Mouse (Mus musculus) left cerebral cortex, postnatal 14 days (tissue): ENCODE measurements around the gene Rfx3. TPM values are rescaled to one million over a fixed set of nuclear protein-coding genes. Genes with fewer than 3 reads are reported as not detected.

Source experiments
- DNase-seq, 2 experiments: peaks; one replicate each; pipeline ENCODE4 v3.0.0; 2021 to 2022; ENCODE audit warnings: low spot score in 2 of 2, mixed read lengths in 1 of 2
- intact Hi-C: fragments of 180-260 bp; cut with DNase I; formaldehyde crosslinking; loops from one replicate; pipeline ENCODE4 v1.15.1; 2025
- total RNA-seq, 2 experiments: library from RNA; stranded (reverse); gene quantifications; 2 replicates each; pipeline ENCODE4 v1.2.3; 2021

Rfx3 gene
- total RNA-seq, 2 experiments from 2014 or later = 92.9 to 93.6 TPM

GRCm38 (mm10) chr19:27919040-27919439 lies 91.9 kb downstream of the Rfx3 start:
- intact Hi-C loops = loop anchor here (5.0 kb wide), 1 partner anchor 93 kb away; the partner anchor contains the start of gene Rfx3
- no peak for DNase-seq

- intact Hi-C loops = loop anchor here (5.0 kb wide), 1 partner anchor 96 kb away; the partner anchor contains the start of gene Rfx3
- DNase-seq = peak; percentile 25 to 59
Observed at GRCm38 (mm10) chr19:27916446-27916845, 94.5 kb downstream of the Rfx3 start.

GRCm38 (mm10) chr19:27906976-27907375 lies 104.0 kb downstream of the Rfx3 start:
- DNase-seq = no peak
- intact Hi-C loops = no loop called here

GRCm38 (mm10) chr19:27905976-27906375 lies 105.0 kb downstream of the Rfx3 start:
- no peak for DNase-seq
- intact Hi-C loops = no loop called here

GRCm38 (mm10) chr19:27905172-27905571 lies 105.8 kb downstream of the Rfx3 start:
- intact Hi-C loops = no loop called here
- no peak for DNase-seq

- DNase-seq = peak; percentile 17 to 54
- intact Hi-C loops = no loop called here
Observed at GRCm38 (mm10) chr19:27904655-27905054, 106.3 kb downstream of the Rfx3 start.

GRCm38 (mm10) chr19:27904209-27904608 lies 106.8 kb downstream of the Rfx3 start:
- intact Hi-C loops = no loop called here

GRCm38 (mm10) chr19:27902601-27903000 lies 108.4 kb downstream of the Rfx3 start:
- no peak for DNase-seq
- intact Hi-C loops = no loop called here

More at GRCm38 (mm10) chr19:27904209-27904608, 106.8 kb downstream of the Rfx3 start:
- no peak for DNase-seq

GRCm38 (mm10) chr19:27901693-27902092 lies 109.3 kb downstream of the Rfx3 start:
- intact Hi-C loops = no loop called here
- DNase-seq = no peak

GRCm38 (mm10) chr19:27884520-27884919 lies 126.4 kb downstream of the Rfx3 start:
- no peak for DNase-seq
- intact Hi-C loops = no loop called here

GRCm38 (mm10) chr19:27877429-27877828 lies 133.5 kb downstream of the Rfx3 start:
- intact Hi-C loops = no loop called here
- DNase-seq = no peak

GRCm38 (mm10) chr19:27870794-27871193 lies 140.2 kb downstream of the Rfx3 start:
- intact Hi-C loops = no loop called here
- no peak for DNase-seq

- intact Hi-C loops = no loop called here
Observed at GRCm38 (mm10) chr19:27859641-27860040, 151.3 kb downstream of the Rfx3 start.

GRCm38 (mm10) chr19:27848946-27849345 lies 162.0 kb downstream of the Rfx3 start:
- no peak for DNase-seq
- intact Hi-C loops = no loop called here

More at GRCm38 (mm10) chr19:27859641-27860040, 151.3 kb downstream of the Rfx3 start:
- DNase-seq = no peak

GRCm38 (mm10) chr19:27847055-27847454 lies 163.9 kb downstream of the Rfx3 start:
- peak in 1 of 2 experiments; percentile 9 for DNase-seq
- intact Hi-C loops = no loop called here

GRCm38 (mm10) chr19:27838635-27839034 lies 172.3 kb downstream of the Rfx3 start:
- intact Hi-C loops = no loop called here
- DNase-seq = no peak

GRCm38 (mm10) chr19:27838041-27838440 lies 172.9 kb downstream of the Rfx3 start:
- no peak for DNase-seq
- intact Hi-C loops = no loop called here

GRCm38 (mm10) chr19:27832448-27832847 lies 178.5 kb downstream of the Rfx3 start:
- intact Hi-C loops = no loop called here
- DNase-seq = no peak

GRCm38 (mm10) chr19:27828316-27828715 lies 182.7 kb downstream of the Rfx3 start:
- intact Hi-C loops = no loop called here
- peak in 1 of 2 experiments; percentile 8 for DNase-seq

- intact Hi-C loops = no loop called here
- DNase-seq = no peak
Observed at GRCm38 (mm10) chr19:27817661-27818060, 193.3 kb downstream of the Rfx3 start.

- DNase-seq = no peak
- intact Hi-C loops = no loop called here
Observed at GRCm38 (mm10) chr19:27780030-27780429, 230.9 kb downstream of the Rfx3 start.

- DNase-seq = no peak
- intact Hi-C loops = no loop called here
Observed at GRCm38 (mm10) chr19:27770716-27771265, 240.2 kb downstream of the Rfx3 start.
